Mouse (Mus musculus): ENCODE measurements around the gene Alx3. TPM values are rescaled to one million over a fixed set of nuclear protein-coding genes. Genes with fewer than 3 reads are reported as not detected.

Gene Alx3
- polyA plus RNA-seq, 1 experiment from 2014 or later: 8.7 TPM

DNA sequence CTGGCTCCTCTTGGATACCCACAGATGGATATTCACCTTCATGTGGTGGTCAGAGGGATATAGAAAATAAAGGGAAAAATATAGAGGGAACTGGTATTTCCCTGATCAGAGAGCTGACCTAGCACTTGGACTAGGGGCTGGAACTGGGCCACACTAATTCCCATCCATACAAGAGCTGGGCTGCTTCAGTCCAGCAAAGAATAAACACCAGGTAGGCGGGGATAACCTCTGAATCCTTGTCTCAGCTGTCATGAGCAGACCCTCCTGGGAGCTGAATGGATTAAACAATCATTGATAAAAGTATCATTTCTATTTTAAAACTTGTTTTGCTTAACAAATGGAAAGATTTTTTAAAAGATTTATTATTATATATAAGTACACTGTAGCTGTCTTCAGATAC is 3.2 kb upstream of the Alx3 start:
- no peak for ATAC-seq (ENCODE audit: low FRiP score)
- Histone ChIP-seq H3K9ac (no peak overlapping the region), H3K4me2 (no peak overlapping the region), H3K27ac (no peak overlapping the region), H3K36me3 (replicated peaks) (no peaks in the 10 kb centered on the region), H3K4me1 (peaks cover 19% of the 10 kb centered on the region), H3K9me3 (no peaks in the 10 kb centered on the region), H3K4me3 (replicated peaks) (no peak overlapping the region), H3K27me3 (peaks cover 92% of the 10 kb centered on the region)
- 57% methylated on average over 1 of the region's 1 CpGs for WGBS

DNA sequence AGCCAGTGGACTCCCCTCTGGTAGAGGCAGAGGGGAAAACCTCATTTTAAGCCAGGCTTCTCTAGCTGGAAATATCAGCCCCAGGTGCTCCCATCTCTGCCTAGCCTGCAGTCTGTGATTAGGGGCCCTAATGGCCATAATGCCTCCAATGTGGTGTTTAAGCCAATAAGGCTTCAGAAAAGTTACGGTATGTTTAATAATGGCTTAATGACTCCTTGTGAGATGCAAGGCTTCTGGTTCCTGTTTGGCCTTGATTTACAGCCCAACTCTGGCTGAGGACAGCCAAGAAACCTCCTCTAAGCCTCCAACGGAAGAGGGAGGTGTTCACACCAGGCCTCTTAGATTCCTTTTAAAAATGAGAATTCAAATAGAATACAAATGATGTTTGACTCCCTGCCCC is 1.2 kb upstream of the Alx3 start:
- peaks cover 90% of the 10 kb centered on the region for H3K27me3 ChIP-seq
- no peak overlapping the region for H3K4me2 ChIP-seq
- ATAC-seq (ENCODE audit: low FRiP score): no peak
- 46% methylated on average over 2 of the region's 2 CpGs for WGBS
- H3K36me3 ChIP-seq (replicated peaks): no peaks in the 10 kb centered on the region
- H3K4me1 ChIP-seq: peaks cover 26% of the 10 kb centered on the region
- no peak overlapping the region for H3K9ac ChIP-seq
- no peak overlapping the region for H3K4me3 ChIP-seq (replicated peaks)
- H3K9me3 ChIP-seq: no peaks in the 10 kb centered on the region
- no peak overlapping the region for H3K27ac ChIP-seq

GRCm38 (mm10) chr3:107595264-107595937 is 570 bp downstream of the Alx3 start:
- Histone ChIP-seq H3K4me2 (peak overlapping the region; percentile 66), H3K4me3 (replicated peaks) (peak overlapping the region; percentile 46), H3K27me3 (peaks cover 90% of the 10 kb centered on the region), H3K36me3 (replicated peaks) (no peaks in the 10 kb centered on the region), H3K9ac (peak overlapping the region; percentile 57), H3K27ac (0 out of 2 replicates have a peak overlapping the region, but pooled peaks have one; percentile 6), H3K4me1 (peaks cover 26% of the 10 kb centered on the region), H3K9me3 (no peaks in the 10 kb centered on the region)
- WGBS: under 1% methylated on average over 48 of the region's 50 CpGs
- ATAC-seq (ENCODE audit: low FRiP score): no peak

DNA sequence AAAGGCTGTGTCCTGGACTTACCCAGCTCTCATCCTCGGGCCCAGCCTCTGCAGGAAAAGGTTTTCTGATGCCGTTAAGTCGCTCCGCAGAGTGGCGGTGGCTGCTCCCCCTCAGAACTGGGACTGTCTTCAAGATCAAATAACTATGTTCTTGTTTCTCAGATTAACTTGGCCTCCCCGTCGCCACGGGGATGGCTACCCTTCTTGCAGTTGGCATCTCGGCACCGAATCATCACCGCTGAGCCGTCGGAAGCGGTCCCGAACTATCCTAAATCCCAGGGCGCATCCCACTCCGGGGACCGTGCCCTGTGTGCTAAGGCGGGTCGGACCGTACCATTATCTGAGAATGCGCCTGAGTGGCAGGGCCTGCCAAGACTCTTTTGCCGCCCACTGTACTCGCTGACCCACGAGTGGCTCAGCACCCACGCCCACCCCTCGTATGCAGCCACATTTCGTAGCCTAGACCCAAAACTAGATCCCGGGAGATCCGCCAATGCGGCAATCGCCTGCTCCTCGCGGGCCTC is 1.2 kb downstream of the Alx3 start:
- H3K4me2 ChIP-seq: peak overlapping the region; percentile 66; the same call in 1 of the 2 replicates
- H3K4me1 ChIP-seq: peaks cover 26% of the 10 kb centered on the region

DNA sequence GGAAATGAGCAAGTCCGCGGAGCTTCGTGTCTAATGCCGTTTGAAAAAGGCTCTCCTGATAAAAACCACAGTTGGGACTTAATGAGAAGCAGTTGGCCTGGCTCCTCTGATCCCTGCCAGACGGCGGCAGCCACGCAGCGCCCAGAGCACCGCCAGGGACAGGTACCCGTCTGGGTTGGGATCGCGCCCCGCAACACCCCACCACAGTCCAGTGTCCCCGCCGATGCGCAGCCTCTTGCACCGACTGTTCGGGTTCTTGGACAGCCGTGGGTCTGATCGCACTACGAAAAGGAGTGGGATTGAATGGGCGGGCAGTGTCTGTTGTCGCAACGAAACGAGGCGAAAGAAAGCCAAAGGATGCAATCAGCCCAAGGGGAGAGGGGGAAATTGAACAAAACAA is 1.7 kb downstream of the Alx3 start:
- H3K4me1 ChIP-seq: peaks cover 26% of the 10 kb centered on the region
- no peaks in the 10 kb centered on the region for H3K36me3 ChIP-seq (replicated peaks)
- no peaks in the 10 kb centered on the region for H3K9me3 ChIP-seq
- H3K4me2 ChIP-seq: peak overlapping the region; percentile 34; the same call in 1 of the 2 replicates
- ATAC-seq (ENCODE audit: low FRiP score): 0 out of 2 replicates have a peak, but pooled peaks have one; percentile 33
- H3K9ac ChIP-seq: no peak overlapping the region
- WGBS: under 1% methylated on average over 26 of the region's 26 CpGs
- H3K4me3 ChIP-seq (replicated peaks): peak overlapping the region; percentile 46
- H3K27me3 ChIP-seq: peaks cover 94% of the 10 kb centered on the region
- no peak overlapping the region for H3K27ac ChIP-seq

More for the DNA sequence above, 1.2 kb downstream of the Alx3 start:
- Histone ChIP-seq H3K27me3 (peaks cover 93% of the 10 kb centered on the region), H3K27ac (no peak overlapping the region), H3K36me3 (replicated peaks) (no peaks in the 10 kb centered on the region), H3K9ac (0 out of 2 replicates have a peak overlapping the region, but pooled peaks have one; percentile 14), H3K4me3 (replicated peaks) (peak overlapping the region; percentile 46), H3K9me3 (no peaks in the 10 kb centered on the region)
- under 1% methylated on average over 34 of the region's 34 CpGs for WGBS
- ATAC-seq (ENCODE audit: low FRiP score): no peak

- ATAC-seq (ENCODE audit: low FRiP score): no peak
- peaks cover 26% of the 10 kb centered on the region for H3K4me1 ChIP-seq
- H3K4me2 ChIP-seq: peak overlapping the region; percentile 34; the same call in 1 of the 2 replicates
- H3K9me3 ChIP-seq: no peaks in the 10 kb centered on the region
- H3K9ac ChIP-seq: no peak overlapping the region
- peak overlapping the region; percentile 46; the same call in 1 of the 2 replicates for H3K4me3 ChIP-seq (replicated peaks)
- no peak overlapping the region for H3K27ac ChIP-seq
- peaks cover 95% of the 10 kb centered on the region for H3K27me3 ChIP-seq
- H3K36me3 ChIP-seq (replicated peaks): no peaks in the 10 kb centered on the region
- 0% methylated on average over 18 of the region's 24 CpGs for WGBS
Measured at GRCm38 (mm10) chr3:107597134-107597533, 2.3 kb downstream of the Alx3 start.

DNA sequence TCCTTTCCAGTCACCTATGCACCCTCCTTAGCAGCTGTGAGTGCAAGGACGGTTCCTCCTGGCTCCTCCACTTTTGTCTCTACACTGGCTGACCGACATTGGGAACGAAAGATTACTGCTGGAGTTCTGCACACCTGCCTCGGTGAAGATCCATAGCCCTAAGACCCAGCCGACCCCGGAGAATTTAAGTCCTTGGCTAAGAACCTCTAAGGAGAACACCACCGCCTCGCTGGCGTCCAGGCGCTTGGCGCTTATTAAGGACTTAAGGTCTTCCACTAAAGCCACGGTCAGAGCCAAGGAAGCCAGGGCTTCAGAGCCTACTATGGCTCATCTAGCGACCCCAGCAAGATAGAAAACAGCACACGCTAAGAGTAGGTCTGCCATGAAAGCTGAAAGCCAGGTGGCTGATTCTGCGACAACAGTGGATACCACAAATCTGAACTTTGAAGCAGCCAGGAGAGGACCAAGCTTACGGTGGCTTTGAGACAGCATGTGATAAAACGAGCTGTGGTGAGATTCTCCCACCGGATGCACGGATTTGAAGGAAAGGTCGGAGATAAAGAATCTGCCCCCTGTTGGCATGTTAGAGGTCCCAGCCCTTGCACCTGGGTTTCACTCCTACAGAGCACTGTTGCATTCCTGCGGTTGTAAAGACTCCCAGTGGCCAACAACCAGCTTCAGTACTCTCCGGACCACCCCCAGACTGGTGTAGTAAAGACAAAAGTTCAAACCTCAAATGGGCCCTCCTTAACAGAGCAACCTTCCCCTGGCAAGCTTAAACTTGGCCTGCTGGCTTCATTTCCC is 3.0 kb downstream of the Alx3 start:
- H3K27ac ChIP-seq: no peak overlapping the region
- H3K4me1 ChIP-seq: peaks cover 26% of the 10 kb centered on the region
- 3% methylated on average over 22 of the region's 22 CpGs for WGBS
- H3K4me3 ChIP-seq (replicated peaks): 0 out of 2 replicates have a peak overlapping the region, but pooled peaks have one; percentile 9
- no peak overlapping the region for H3K9ac ChIP-seq
- no peak for ATAC-seq (ENCODE audit: low FRiP score)
- H3K9me3 ChIP-seq: no peaks in the 10 kb centered on the region
- no peaks in the 10 kb centered on the region for H3K36me3 ChIP-seq (replicated peaks)
- H3K27me3 ChIP-seq: peaks cover 88% of the 10 kb centered on the region
- H3K4me2 ChIP-seq: no peak overlapping the region

- H3K36me3 ChIP-seq (replicated peaks): no peaks in the 10 kb centered on the region
- no peak overlapping the region for H3K27ac ChIP-seq
- no peak overlapping the region for H3K4me2 ChIP-seq
- H3K9ac ChIP-seq: 0 out of 2 replicates have a peak overlapping the region, but pooled peaks have one; percentile 2
- H3K9me3 ChIP-seq: no peaks in the 10 kb centered on the region
- H3K4me1 ChIP-seq: peaks cover 21% of the 10 kb centered on the region
- 35% methylated on average over 6 of the region's 6 CpGs for WGBS
- no peak overlapping the region for H3K4me3 ChIP-seq (replicated peaks)
- ATAC-seq (ENCODE audit: low FRiP score): no peak
- peaks cover 71% of the 10 kb centered on the region for H3K27me3 ChIP-seq
Measured at GRCm38 (mm10) chr3:107600127-107600526, 5.3 kb downstream of the Alx3 start.

DNA sequence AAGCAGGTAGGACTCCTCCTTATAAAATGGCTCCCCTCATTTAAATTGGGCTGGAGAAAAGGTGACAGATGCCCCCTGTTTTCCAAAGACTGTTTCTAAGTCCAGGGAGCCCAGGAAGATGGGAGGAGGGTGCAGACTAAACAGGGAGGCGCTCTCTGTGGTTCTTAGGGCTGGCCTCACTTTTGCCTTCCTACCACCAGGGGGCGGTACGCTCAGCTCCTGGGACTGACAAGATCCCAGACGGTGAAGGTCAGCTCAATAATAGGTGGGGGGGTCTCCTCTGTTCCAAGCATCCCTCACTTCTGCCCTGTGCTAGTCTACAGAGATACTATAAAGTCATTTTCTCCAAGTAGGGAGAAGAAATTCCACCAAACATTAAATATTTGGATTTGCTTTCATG is 10.5 kb downstream of the Alx3 start:
- ATAC-seq (ENCODE audit: low FRiP score): peak; percentile 53
- WGBS: 5% methylated on average over 4 of the region's 4 CpGs
- no peaks in the 10 kb centered on the region for H3K36me3 ChIP-seq (replicated peaks)

DNA sequence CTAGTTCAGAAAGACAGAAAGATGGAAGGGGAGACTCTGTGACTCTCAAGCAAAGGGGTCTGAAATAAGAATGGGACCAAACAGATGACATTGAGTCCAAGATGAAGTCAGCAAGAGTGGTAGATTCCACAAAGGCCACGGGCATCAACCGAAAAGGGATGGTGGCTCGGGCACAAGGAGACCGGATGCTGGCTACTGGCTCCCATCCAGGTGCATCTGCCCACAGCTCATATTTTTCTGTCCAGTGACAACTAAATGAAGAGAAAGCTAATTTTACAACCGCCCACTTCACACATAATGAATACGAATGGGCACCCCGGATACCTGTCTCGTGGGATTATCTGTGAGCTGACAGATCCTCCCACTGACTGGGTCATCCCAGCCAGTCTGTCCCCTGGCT is 12.4 kb downstream of the Alx3 start:
- H3K27me3 ChIP-seq: 0 out of 2 replicates have a peak, but pooled peaks cover 6% of the 10 kb centered on the region
- no peak for ATAC-seq (ENCODE audit: low FRiP score)
- WGBS: 90% methylated on average over 8 of the region's 8 CpGs

More for the DNA sequence above, 10.5 kb downstream of the Alx3 start:
- no peaks in the 10 kb centered on the region for H3K9me3 ChIP-seq
- peaks cover 21% of the 10 kb centered on the region for H3K27me3 ChIP-seq
- no peak overlapping the region for H3K9ac ChIP-seq
- no peak overlapping the region for H3K27ac ChIP-seq
- H3K4me2 ChIP-seq: no peak overlapping the region
- H3K4me3 ChIP-seq (replicated peaks): no peak overlapping the region
- no peaks in the 10 kb centered on the region for H3K4me1 ChIP-seq

GRCm38 (mm10) chr3:107608808-107609207 is 14.0 kb downstream of the Alx3 start:
- H3K27ac ChIP-seq: no peak overlapping the region
- H3K4me2 ChIP-seq: no peak overlapping the region
- no peaks in the 10 kb centered on the region for H3K4me1 ChIP-seq
- 0 out of 2 replicates have a peak, but pooled peaks cover 3% of the 10 kb centered on the region for H3K27me3 ChIP-seq
- no peak overlapping the region for H3K9ac ChIP-seq
- no peak overlapping the region for H3K4me3 ChIP-seq (replicated peaks)
- WGBS: 83% methylated on average over 4 of the region's 4 CpGs
- no peak for ATAC-seq (ENCODE audit: low FRiP score)
- H3K36me3 ChIP-seq (replicated peaks): peaks cover 34% of the 10 kb centered on the region
- no peaks in the 10 kb centered on the region for H3K9me3 ChIP-seq

More for the DNA sequence above, 12.4 kb downstream of the Alx3 start:
- no peak overlapping the region for H3K9ac ChIP-seq
- no peaks in the 10 kb centered on the region for H3K4me1 ChIP-seq
- no peak overlapping the region for H3K27ac ChIP-seq
- H3K4me3 ChIP-seq (replicated peaks): no peak overlapping the region
- no peaks in the 10 kb centered on the region for H3K9me3 ChIP-seq
- no peak overlapping the region for H3K4me2 ChIP-seq
- peaks cover 18% of the 10 kb centered on the region for H3K36me3 ChIP-seq (replicated peaks)

DNA sequence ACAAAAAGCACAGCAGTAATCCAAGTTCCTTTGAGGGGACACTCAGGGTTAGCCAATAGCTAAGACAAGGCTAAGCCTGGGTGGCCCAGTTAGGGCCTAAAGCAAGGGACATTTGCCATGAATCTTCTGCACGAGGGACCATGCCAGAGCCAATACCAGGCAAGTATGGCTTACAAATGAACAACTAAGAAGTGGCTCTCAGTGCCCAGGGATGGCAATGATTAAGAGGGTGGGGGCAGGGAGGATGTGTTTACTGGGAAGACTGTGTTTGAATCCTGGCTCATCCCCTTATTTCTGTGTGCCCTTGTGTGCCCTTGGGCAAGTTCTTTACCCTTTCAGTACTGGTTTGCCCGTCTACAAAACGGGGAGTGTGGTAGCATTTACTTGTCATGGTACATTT is 14.5 kb downstream of the Alx3 start:
- Histone ChIP-seq H3K36me3 (replicated peaks) (peaks cover 39% of the 10 kb centered on the region), H3K9ac (no peak overlapping the region), H3K4me2 (no peak overlapping the region), H3K9me3 (no peaks in the 10 kb centered on the region), H3K4me1 (no peaks in the 10 kb centered on the region), H3K27ac (no peak overlapping the region), H3K27me3 (no peaks in the 10 kb centered on the region), H3K4me3 (replicated peaks) (no peak overlapping the region)
- no peak for ATAC-seq (ENCODE audit: low FRiP score)
- WGBS: 64% methylated on average over 3 of the region's 3 CpGs
